Mouse (Mus musculus) B cell, adult (primary cell): ENCODE data around the gene Zfp605. TPM values are rescaled to one million over a fixed set of nuclear protein-coding genes. Genes with fewer than 3 reads are reported as not detected.

Experiments
- total RNA-seq: library from RNA; stranded (reverse); gene quantifications from 4 replicates; pipeline ENCODE4 v1.2.4, GENCODE M21; 2023; ENCODE audit not compliant: inconsistent age

The Zfp605 gene
- total RNA-seq: 7.6 to 11.5 TPM (median 8.3 TPM) in 4 replicates

GRCm38 (mm10) chr5:110109991-110110441 is at the start of gene Zfp605:
Zfp605 (plus strand) TSS chr5:110110092.

GRCm38 (mm10) chr5:110072413-110072812 is 37.5 kb upstream of the Zfp605 start, which contains the start of gene Gm17655:
Gm17655 (minus strand) TSS chr5:110072513.

GRCm38 (mm10) chr5:110094030-110094846 is 15.7 kb upstream of the Zfp605 start, which contains the start of gene Gm35315:
Gm35315 (minus strand) TSS chr5:110094420.

GRCm38 (mm10) chr5:110099656-110100580 is 10.0 kb upstream of the Zfp605 start, which contains the start of gene Plcxd1:
Plcxd1 (plus strand) TSS chr5:110099969.

GRCm38 (mm10) chr5:110107581-110108304 is 2.1 kb upstream of the Zfp605 start, which contains the start of gene Gtpbp6:
Gtpbp6 (minus strand) TSS chr5:110108197.

GRCm38 (mm10) chr5:110135293-110136086 is 25.6 kb downstream of the Zfp605 start, which contains the start of gene Chfr:
Chfr (plus strand) TSS chr5:110135842.

GRCm38 (mm10) chr5:110176362-110177020 is 66.6 kb downstream of the Zfp605 start, which contains the start of gene Golga3:
Golga3 (plus strand) TSS chr5:110176701.

Other genes with a start within 250 kb of the Zfp605 start
- gene Gm15446, start 186.7 kb upstream of the Zfp605 start, total RNA-seq: 26.0 to 33.7 TPM (median 28.0 TPM) in 4 replicates
- gene Zfp932, start 113.6 kb upstream of the Zfp605 start, total RNA-seq: 37.4 to 55.3 TPM (median 42.9 TPM) in 4 replicates
- gene Gm17655, start 37.6 kb upstream of the Zfp605 start, total RNA-seq: 4.7 to 18.3 TPM (median 11.5 TPM) in 4 replicates
- 0.38 to 1.3 TPM (median 0.81 TPM) in 4 replicates for gene Gm35315, start 15.7 kb upstream of the Zfp605 start, total RNA-seq
- gene Plcxd1, start 10.1 kb upstream of the Zfp605 start, total RNA-seq: 2.0 to 4.2 TPM (median 3.2 TPM) in 4 replicates
- gene Gtpbp6, start 1.9 kb upstream of the Zfp605 start, total RNA-seq: 122 to 151 TPM (median 127 TPM) in 4 replicates
- 85.7 to 101 TPM (median 90.3 TPM) in 4 replicates for gene Chfr, start 25.8 kb downstream of the Zfp605 start, total RNA-seq
- 36.8 to 40.7 TPM (median 38.5 TPM) in 4 replicates for gene Golga3, start 66.6 kb downstream of the Zfp605 start, total RNA-seq
- 77.8 to 93.6 TPM (median 85.4 TPM) in 4 replicates for gene Ankle2, start 120.9 kb downstream of the Zfp605 start, total RNA-seq
- 32.8 to 39.9 TPM (median 37.1 TPM) in 4 replicates for gene Pgam5, start 159.8 kb downstream of the Zfp605 start, total RNA-seq
- 0.69 to 2.7 TPM (median 1.2 TPM) in 4 replicates for gene Pxmp2, start 176.1 kb downstream of the Zfp605 start, total RNA-seq
- gene Pole, start 176.2 kb downstream of the Zfp605 start, total RNA-seq: 6.8 to 12.2 TPM (median 8.9 TPM) in 4 replicates
- 0.32 TPM in 1 of 4 replicates, not detected in the others for gene P2rx2, start 233.1 kb downstream of the Zfp605 start, total RNA-seq
- gene Lrcol1, start 234.6 kb downstream of the Zfp605 start, total RNA-seq: not detected in 4 replicates